Mouse (Mus musculus): Measurements from ENCODE around the gene Tuft1.
"Not testable (repeated sequence)": the region's sequence is repeated elsewhere in the genome, so short reads cannot be mapped to it uniquely, and the experiment has no call there.

DNA sequence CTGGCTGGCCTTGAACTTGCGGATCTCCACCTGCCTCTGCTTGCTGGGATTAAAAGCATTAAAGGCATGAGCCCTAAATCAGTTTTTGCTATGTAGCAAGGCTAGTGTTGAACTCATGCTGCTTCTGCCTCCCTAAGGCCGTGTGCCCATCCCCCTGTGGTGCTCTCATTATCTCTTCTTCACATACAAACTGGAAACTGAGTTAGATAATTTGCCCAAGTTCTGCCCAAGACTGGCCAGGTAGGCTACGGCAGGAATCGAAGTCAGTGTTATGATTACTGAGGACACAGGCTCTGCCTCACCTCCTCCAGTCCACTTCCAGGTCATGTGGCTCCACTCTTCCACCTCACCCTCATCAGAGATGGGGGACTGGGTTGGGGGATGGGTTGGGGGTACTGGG is 37.6 kb upstream of the Tuft1 start:
- TF ChIP-seq SRF (IDR thresholded peaks at IDR 0.05; ENCODE audit: control insufficient read depth, insufficient read length, low read depth); TCF3 (IDR thresholded peaks at IDR 0.05; ENCODE audit: insufficient read length, low read depth); POLR2AphosphoS2 (IDR thresholded peaks at IDR 0.05; ENCODE audit: insufficient read length, low read depth); POLR2A (IDR thresholded peaks at IDR 0.05; ENCODE audit: insufficient read length, low read depth); USF1 (IDR thresholded peaks at IDR 0.05; ENCODE audit: low read depth); MYOD1 (IDR thresholded peaks at IDR 0.05; ENCODE audit: control insufficient read depth in 1 of 3, insufficient read length in 2 of 3, low read depth in 2 of 3); CEBPB (IDR thresholded peaks at IDR 0.05; ENCODE audit: insufficient read depth, poor library complexity, severe bottlenecking); E2F4 (IDR thresholded peaks at IDR 0.05; ENCODE audit: insufficient read depth); MAX (IDR thresholded peaks at IDR 0.05; ENCODE audit: low read depth); MYOG (IDR thresholded peaks at IDR 0.05; ENCODE audit: control insufficient read depth in 1 of 3, insufficient read depth in 1 of 3, insufficient read length in 2 of 3, low read depth in 2 of 3): not testable (repeated sequence)

Measured in myocyte (in vitro differentiated cells).